Comparison of ENCODE assay signal across 9 mouse cellular contexts in genomic region chr4:133184031-133184897, GRCm38 (mm10). TPM values are rescaled to one million over a fixed set of nuclear protein-coding genes. Genes with fewer than 3 reads are reported as not detected.
DNase-seq lines count a peak whose midpoint lies in the region; ATAC-seq and TF ChIP-seq lines count a peak whose summit lies in the region.
"Had no signal": no experiment of that assay in that cellular context is flagged by ENCODE, and none has a peak within 500 bp of the region (broad histone marks: within the 10 kb centered on the region; RNA-seq: fewer than 3 reads in every experiment).

No protein-coding gene starts in this region.

- H3ac ChIP-seq in myocyte (ENCODE audit: control insufficient read depth, insufficient read length): no peak overlapping the region

- H3K4me1 ChIP-seq in forebrain, embryonic 12.5 days: peaks cover 13% of the 10 kb centered on the region; the same call in 1 of the 2 replicates
- H3K4me1 ChIP-seq in forebrain, embryonic 11.5 days (replicated peaks; ENCODE audit: control insufficient read depth, insufficient read depth, low read length): peaks cover 4% of the 10 kb centered on the region; the same call in 1 of the 2 replicates
- H3K4me1 ChIP-seq in lung, embryonic 16.5 days (replicated peaks; ENCODE audit: control insufficient read depth, insufficient read depth, low read length): peaks cover 27% of the 10 kb centered on the region
- peaks cover 11% of the 10 kb centered on the region; the same call in 1 of the 2 replicates for H3K4me1 ChIP-seq in hindbrain, embryonic 14.5 days (replicated peaks; ENCODE audit: control insufficient read depth, insufficient read depth, low read length)

- no peak overlapping the region for H3K4me2 ChIP-seq in forebrain, embryonic 12.5 days
- H3K4me2 ChIP-seq in forebrain, embryonic 11.5 days (ENCODE audit: low read depth, low read length, severe bottlenecking): no peak overlapping the region
- H3K4me2 ChIP-seq in lung, embryonic 16.5 days (ENCODE audit: low read depth, low read length): peak overlapping the region; percentile 8; the same call in 1 of the 2 replicates
- H3K4me2 ChIP-seq in hindbrain, embryonic 14.5 days (replicated peaks): no peak overlapping the region
- peak overlapping the region; percentile 60 for H3K4me2 ChIP-seq in myocyte (ENCODE audit: low read depth)

- WGBS in forebrain, embryonic 12.5 days: 65% methylated on average over 14 of the region's 14 CpGs
- 60% methylated on average over 14 of the region's 14 CpGs for WGBS in forebrain, embryonic 11.5 days
- WGBS in lung, embryonic 16.5 days: 54% methylated on average over 14 of the region's 14 CpGs
- WGBS in hindbrain, embryonic 14.5 days: 66% methylated on average over 14 of the region's 14 CpGs

- no peak overlapping the region for H3K9ac ChIP-seq in forebrain, embryonic 12.5 days
- no peak overlapping the region for H3K9ac ChIP-seq in forebrain, embryonic 11.5 days (ENCODE audit: low read length)
- 0 out of 2 replicates have a peak overlapping the region, but pooled peaks have one; percentile 0 for H3K9ac ChIP-seq in lung, embryonic 16.5 days (ENCODE audit: low read length)
- no peak overlapping the region for H3K9ac ChIP-seq in hindbrain, embryonic 14.5 days

- 0 out of 2 replicates have a peak overlapping the region, but pooled peaks have one; percentile 8 for H3K27ac ChIP-seq in forebrain, embryonic 12.5 days
- no peak overlapping the region for H3K27ac ChIP-seq in forebrain, embryonic 11.5 days (ENCODE audit: low read depth, low read length)
- peak overlapping the region; percentile 86 for H3K27ac ChIP-seq in lung, embryonic 16.5 days (ENCODE audit: low read length)
- peak overlapping the region; percentile 63 for H3K27ac ChIP-seq in hindbrain, embryonic 14.5 days

- DNase-seq in forebrain, embryonic 11.5 days (ENCODE audit: low spot score): no peak
- DNase-seq in lung, postnatal 25 days (ENCODE audit: low spot score): no peak
- DNase-seq in hindbrain, embryonic 14.5 days (ENCODE audit: low spot score): no peak
- DNase-seq in yolk sac, embryonic 10.5 days (ENCODE audit: low spot score): no peak
- DNase-seq in cerebellum, adult 9-11 months: no peak
- DNase-seq: kidney, adult 18-20 months had no signal

- peaks cover 71% of the 10 kb centered on the region for H3K79me2 ChIP-seq in myocyte (ENCODE audit: control insufficient read depth, insufficient read depth)

- H3K4me3 ChIP-seq in forebrain, embryonic 12.5 days (replicated peaks): no peak overlapping the region
- no peak overlapping the region for H3K4me3 ChIP-seq in forebrain, embryonic 11.5 days (ENCODE audit: low read depth, low read length)
- no peak overlapping the region for H3K4me3 ChIP-seq in lung, embryonic 16.5 days (ENCODE audit: low read length)
- no peak overlapping the region for H3K4me3 ChIP-seq in hindbrain, embryonic 14.5 days (replicated peaks; ENCODE audit: low read length)
- no peak overlapping the region for H3K4me3 ChIP-seq in myocyte

- H3K9me3 ChIP-seq in forebrain, embryonic 12.5 days: no peaks in the 10 kb centered on the region
- H3K9me3 ChIP-seq in forebrain, embryonic 11.5 days (ENCODE audit: control insufficient read depth, low read length): no peaks in the 10 kb centered on the region
- no peaks in the 10 kb centered on the region for H3K9me3 ChIP-seq in lung, embryonic 16.5 days (ENCODE audit: control insufficient read depth, low read length)
- H3K9me3 ChIP-seq in hindbrain, embryonic 14.5 days (ENCODE audit: control insufficient read depth, low read length): no peaks in the 10 kb centered on the region

- ATAC-seq in forebrain, embryonic 12.5 days (ENCODE audit: low FRiP score): no peak
- no peak for ATAC-seq in forebrain, embryonic 11.5 days (replicated peaks; ENCODE audit: low FRiP score)
- ATAC-seq in lung, embryonic 16.5 days (ENCODE audit: low read depth): peak; percentile 16; the same call in 1 of the 2 replicates
- ATAC-seq in hindbrain, embryonic 14.5 days (ENCODE audit: low FRiP score): no peak

- peaks cover 34% of the 10 kb centered on the region for H3K36me3 ChIP-seq in forebrain, embryonic 12.5 days (replicated peaks)
- no peaks in the 10 kb centered on the region; the same call in none of the 2 replicates for H3K36me3 ChIP-seq in forebrain, embryonic 11.5 days (ENCODE audit: control insufficient read depth, insufficient read depth, low read length)
- peaks cover 23% of the 10 kb centered on the region for H3K36me3 ChIP-seq in lung, embryonic 16.5 days (ENCODE audit: control insufficient read depth, insufficient read depth, low read length)
- peaks cover 28% of the 10 kb centered on the region for H3K36me3 ChIP-seq in hindbrain, embryonic 14.5 days (replicated peaks; ENCODE audit: control insufficient read depth, insufficient read depth)
- H3K36me3 ChIP-seq in myocyte (ENCODE audit: control insufficient read depth, insufficient read depth): peaks cover 40% of the 10 kb centered on the region

- no peaks in the 10 kb centered on the region for H3K27me3 ChIP-seq in forebrain, embryonic 12.5 days
- H3K27me3 ChIP-seq in forebrain, embryonic 11.5 days (ENCODE audit: control insufficient read depth, insufficient read depth, low read length): no peaks in the 10 kb centered on the region
- no peaks in the 10 kb centered on the region for H3K27me3 ChIP-seq in lung, embryonic 16.5 days (ENCODE audit: control insufficient read depth, insufficient read depth, low read depth, low read length)
- no peaks in the 10 kb centered on the region for H3K27me3 ChIP-seq in hindbrain, embryonic 14.5 days (ENCODE audit: control insufficient read depth, insufficient read depth, low read length)
- H3K27me3 ChIP-seq in myocyte (ENCODE audit: control insufficient read depth, insufficient read depth, insufficient read length): no peaks in the 10 kb centered on the region

- no peak for TF ChIP-seq POLR2A in myocyte (IDR thresholded peaks at IDR 0.05; ENCODE audit: insufficient read length, low read depth)

TF ChIP-seq in myocyte, 11 proteins besides CTCF, POLR2A, EP300 and RAD21:
- TF ChIP-seq MAX (IDR thresholded peaks at IDR 0.05; ENCODE audit: low read depth): no peak
- TF ChIP-seq USF1 (IDR thresholded peaks at IDR 0.05; ENCODE audit: low read depth): no peak
- TF ChIP-seq SRF (IDR thresholded peaks at IDR 0.05; ENCODE audit: control insufficient read depth, insufficient read length, low read depth): no peak
- TF ChIP-seq MYOD1 (IDR thresholded peaks at IDR 0.05; ENCODE audit: control insufficient read depth in 1 of 3, insufficient read length in 2 of 3, low read depth in 2 of 3): no peak

RNA-seq across cellular contexts. Expression of gene Cd164l2, which starts 27.7 kb away (rescaled TPM):
- 0.47 and 0.50 TPM in 2 replicates for polyA plus RNA-seq in forebrain, embryonic 12.5 days (2016; fragmentation: Nextera tagmentation; extraction: Ambion mirVana)
- not detected in 2 replicates for polyA plus RNA-seq in forebrain, embryonic 11.5 days (2014; fragmentation: Nextera tagmentation; extraction: Ambion mirVana)
- polyA plus RNA-seq in lung, embryonic 16.5 days (2015; fragmentation: Nextera tagmentation; extraction: Ambion mirVana): 7.7 and 13.2 TPM in 2 replicates
- polyA plus RNA-seq in hindbrain, embryonic 14.5 days (2014; fragmentation: Nextera tagmentation; extraction: Ambion mirVana): 2.2 TPM in 2 replicates
- polyA plus RNA-seq in myocyte (2012; fragmentation: generic; extraction: Trizol): 0.22 TPM

RNA-seq across cellular contexts. Expression of gene Gpr3, which starts 28.1 kb away (rescaled TPM):
- polyA plus RNA-seq in forebrain, embryonic 12.5 days (2016; fragmentation: Nextera tagmentation; extraction: Ambion mirVana): 0.14 and 0.29 TPM in 2 replicates
- 0.37 TPM in 1 of 2 replicates, not detected in the other for polyA plus RNA-seq in forebrain, embryonic 11.5 days (2014; fragmentation: Nextera tagmentation; extraction: Ambion mirVana)
- 0.15 TPM in 1 of 2 replicates, not detected in the other for polyA plus RNA-seq in lung, embryonic 16.5 days (2015; fragmentation: Nextera tagmentation; extraction: Ambion mirVana)
- polyA plus RNA-seq in hindbrain, embryonic 14.5 days (2014; fragmentation: Nextera tagmentation; extraction: Ambion mirVana): 1.5 and 2.3 TPM in 2 replicates
- polyA plus RNA-seq in myocyte (2012; fragmentation: generic; extraction: Trizol): 0.40 TPM

RNA-seq across cellular contexts. Expression of gene Wasf2, which starts 54.0 kb away (rescaled TPM):
- 36.4 and 42.5 TPM in 2 replicates for polyA plus RNA-seq in forebrain, embryonic 12.5 days (2016; fragmentation: Nextera tagmentation; extraction: Ambion mirVana)
- 28.8 and 33.2 TPM in 2 replicates for polyA plus RNA-seq in forebrain, embryonic 11.5 days (2014; fragmentation: Nextera tagmentation; extraction: Ambion mirVana)
- 140 and 144 TPM in 2 replicates for polyA plus RNA-seq in lung, embryonic 16.5 days (2015; fragmentation: Nextera tagmentation; extraction: Ambion mirVana)
- polyA plus RNA-seq in hindbrain, embryonic 14.5 days (2014; fragmentation: Nextera tagmentation; extraction: Ambion mirVana): 21.0 and 23.9 TPM in 2 replicates
- 62.0 TPM for polyA plus RNA-seq in myocyte (2012; fragmentation: generic; extraction: Trizol)

RNA-seq across cellular contexts. Expression of gene Map3k6, which starts 56.4 kb away (rescaled TPM):
- polyA plus RNA-seq in forebrain, embryonic 12.5 days (2016; fragmentation: Nextera tagmentation; extraction: Ambion mirVana): 1.3 TPM in 2 replicates
- 1.2 and 3.0 TPM in 2 replicates for polyA plus RNA-seq in forebrain, embryonic 11.5 days (2014; fragmentation: Nextera tagmentation; extraction: Ambion mirVana)
- polyA plus RNA-seq in lung, embryonic 16.5 days (2015; fragmentation: Nextera tagmentation; extraction: Ambion mirVana): 4.2 and 4.3 TPM in 2 replicates
- 1.7 and 3.0 TPM in 2 replicates for polyA plus RNA-seq in hindbrain, embryonic 14.5 days (2014; fragmentation: Nextera tagmentation; extraction: Ambion mirVana)
- polyA plus RNA-seq in myocyte (2012; fragmentation: generic; extraction: Trizol): 4.6 TPM

Comparison
In these comparisons a context has a peak if more than half of its experiments do, and no peak if none do; other contexts are left out.
1. H3K4me2 ChIP-seq: peak in lung, embryonic 16.5 days (single experiment) and myocyte (single experiment); none in forebrain, embryonic 12.5 days (single experiment), forebrain, embryonic 11.5 days (single experiment) and hindbrain, embryonic 14.5 days (single experiment).